ENCODE assay signal across 21 mouse cellular contexts in genomic region chr15:84467761-84468160, GRCm38 (mm10). TPM values are rescaled to one million over a fixed set of nuclear protein-coding genes. Genes with fewer than 3 reads are reported as not detected.
DNase-seq lines count a peak whose midpoint lies in the region; ATAC-seq and TF ChIP-seq lines count a peak whose summit lies in the region.
"Had no signal": no experiment of that assay in that cellular context is flagged by ENCODE, and none has a peak within 500 bp of the region (broad histone marks: within the 10 kb centered on the region; RNA-seq: fewer than 3 reads in every experiment).

No protein-coding gene starts in this region.

- H3K4me2 ChIP-seq in forebrain, embryonic 16.5 days (ENCODE audit: low read length), result no peak overlapping the region
- H3K4me2 ChIP-seq in lung, embryonic 15.5 days, result no peak overlapping the region
- H3K4me2 ChIP-seq: hindbrain, embryonic 14.5 days had no signal

- peak overlapping the region; percentile 62; the same call in 1 of the 2 replicates for H3K27ac ChIP-seq in forebrain, embryonic 10.5 days
- H3K27ac ChIP-seq in forebrain, embryonic 16.5 days (ENCODE audit: low read length), result no peak overlapping the region
- peak overlapping the region; percentile 46; the same call in 1 of the 2 replicates for H3K27ac ChIP-seq in lung, embryonic 15.5 days
- H3K27ac ChIP-seq in testis, adult 2 months (ENCODE audit: control insufficient read depth, insufficient read depth, low read depth, low read length), result no peak overlapping the region
- H3K27ac ChIP-seq: heart, embryonic 10.5 days had no signal

- H3K4me3 ChIP-seq in forebrain, embryonic 10.5 days, result no peak overlapping the region
- no peak overlapping the region for H3K4me3 ChIP-seq in forebrain, embryonic 16.5 days (replicated peaks; ENCODE audit: low read length)
- H3K4me3 ChIP-seq in lung, embryonic 15.5 days, result no peak overlapping the region
- H3K4me3 ChIP-seq in testis, adult 2 months (ENCODE audit: control insufficient read depth, low read depth, low read length), result peak overlapping the region; percentile 23
- H3K4me3 ChIP-seq: embryonic facial prominence, embryonic 10.5 days; heart, embryonic 10.5 days had no signal

- TF ChIP-seq POLR2A in testis, adult 2 months (IDR thresholded peaks at IDR 0.05; ENCODE audit: control insufficient read depth, low read depth, low read length), result no peak

- no peak for TF ChIP-seq CTCF in testis, adult 2 months (IDR thresholded peaks at IDR 0.05; ENCODE audit: control insufficient read depth, insufficient read depth, insufficient replicate concordance, low read depth, low read length)

- H3K9ac ChIP-seq in forebrain, embryonic 16.5 days (replicated peaks; ENCODE audit: low read depth, low read length), result no peak overlapping the region
- no peak overlapping the region for H3K9ac ChIP-seq in lung, embryonic 15.5 days
- H3K9ac ChIP-seq: hindbrain, embryonic 14.5 days had no signal

- 42% methylated on average over 5 of the region's 5 CpGs for WGBS in forebrain, embryonic 10.5 days
- 57% methylated on average over 5 of the region's 5 CpGs for WGBS in forebrain, embryonic 16.5 days
- 67% methylated on average over 5 of the region's 5 CpGs for WGBS in lung, embryonic 15.5 days

- no peak for ATAC-seq in forebrain, embryonic 16.5 days
- ATAC-seq in lung, embryonic 15.5 days (ENCODE audit: borderline replicate concordance, extremely low read depth, low FRiP score, low TSS enrichment), result no peak
- ATAC-seq: CD4-positive, CD25-positive, alpha-beta regulatory T cell, adult 4 months; Patski had no signal

- H3K36me3 ChIP-seq in forebrain, embryonic 10.5 days (replicated peaks), result no peaks in the 10 kb centered on the region
- no peaks in the 10 kb centered on the region for H3K36me3 ChIP-seq in forebrain, embryonic 16.5 days (ENCODE audit: control insufficient read depth, insufficient read depth)
- no peaks in the 10 kb centered on the region for H3K36me3 ChIP-seq in lung, embryonic 15.5 days
- no peaks in the 10 kb centered on the region for H3K36me3 ChIP-seq in testis, adult 2 months (ENCODE audit: control insufficient read depth, insufficient read depth, low read length)
- H3K36me3 ChIP-seq: embryonic facial prominence, embryonic 10.5 days; heart, embryonic 10.5 days had no signal

- H3K27me3 ChIP-seq in forebrain, embryonic 10.5 days (ENCODE audit: poor library complexity, severe bottlenecking), result peaks cover 44% of the 10 kb centered on the region
- no peaks in the 10 kb centered on the region for H3K27me3 ChIP-seq in forebrain, embryonic 16.5 days (replicated peaks; ENCODE audit: control insufficient read depth, insufficient read depth, low read length)
- no peaks in the 10 kb centered on the region for H3K27me3 ChIP-seq in lung, embryonic 15.5 days
- no peaks in the 10 kb centered on the region for H3K27me3 ChIP-seq in testis, adult 2 months (ENCODE audit: control insufficient read depth, insufficient read depth, low read length)

- H3K9me3 ChIP-seq in forebrain, embryonic 10.5 days, result no peaks in the 10 kb centered on the region
- H3K9me3 ChIP-seq in forebrain, embryonic 16.5 days (ENCODE audit: control insufficient read depth, low read length), result no peaks in the 10 kb centered on the region
- H3K9me3 ChIP-seq in lung, embryonic 15.5 days, result no peaks in the 10 kb centered on the region
- H3K9me3 ChIP-seq: embryonic facial prominence, embryonic 10.5 days; heart, embryonic 10.5 days had no signal

- H3K4me1 ChIP-seq in forebrain, embryonic 10.5 days, result peaks cover 58% of the 10 kb centered on the region
- H3K4me1 ChIP-seq in forebrain, embryonic 16.5 days (replicated peaks; ENCODE audit: control insufficient read depth, insufficient read depth, low read length), result peaks cover 7% of the 10 kb centered on the region
- H3K4me1 ChIP-seq in lung, embryonic 15.5 days, result peaks cover 24% of the 10 kb centered on the region
- peaks cover 6% of the 10 kb centered on the region for H3K4me1 ChIP-seq in testis, adult 2 months (ENCODE audit: control insufficient read depth, insufficient read depth, low read length)

- DNase-seq in forebrain, embryonic 10.5 days (ENCODE audit: extremely low spot score, low spot score), result no peak
- DNase-seq in lung, postnatal 4 days, result no peak
- no peak for DNase-seq in testis, postnatal 10 days (ENCODE audit: low spot score)
- DNase-seq in neural tube, embryonic 10.5 days (ENCODE audit: extremely low spot score, low spot score), result no peak
- DNase-seq: adrenal gland, adult 8-10 months; adrenal gland, postnatal 36 days; B cell, adult 2 months; cerebellum, adult 2 months; cerebellum, postnatal 10 days; gastrocnemius, postnatal 36 days; heart, adult 18-20 months; heart, postnatal 10 days; heart, postnatal 4 days had no signal

RNA-seq across cellular contexts. Expression of gene Shisal1, which starts 20.9 kb away (rescaled TPM):
- 1.0 TPM in 2 replicates for polyA plus RNA-seq in forebrain, embryonic 10.5 days (2016; fragmentation: Nextera tagmentation; extraction: Ambion mirVana)
- 8.1 and 13.5 TPM in 2 replicates for polyA plus RNA-seq in forebrain, embryonic 16.5 days (2015; fragmentation: Nextera tagmentation; extraction: Ambion mirVana)
- polyA plus RNA-seq in lung, embryonic 15.5 days (2015; fragmentation: Nextera tagmentation; extraction: Ambion mirVana), result 1.1 and 1.3 TPM in 2 replicates
- polyA plus RNA-seq in testis, adult 2 months (2012; rRNA removed), result 1.2 and 1.7 TPM in 2 replicates
- polyA plus RNA-seq: CD4-positive, CD25-positive, alpha-beta regulatory T cell, adult 4 months had no signal

Comparison
In these comparisons a context has a peak if more than half of its experiments do, and no peak if none do; other contexts are left out.
1. H3K27ac ChIP-seq: peak in forebrain, embryonic 10.5 days (single experiment) and lung, embryonic 15.5 days (single experiment); none in forebrain, embryonic 16.5 days (single experiment) and testis, adult 2 months (single experiment).